Mouse (Mus musculus) myocyte (in vitro differentiated cells): Measurements from ENCODE around the gene Mcu.

ENCODE experiments used
- CEBPB ChIP-seq: IDR thresholded peaks from 2 replicates; pipeline ENCODE4 v1.6.1; 2011; ENCODE audit warnings: mild to moderate bottlenecking, moderate library complexity; ENCODE audit not compliant: poor library complexity, insufficient read depth, severe bottlenecking
- E2F4 ChIP-seq: IDR thresholded peaks from one replicate; pipeline ENCODE4 v1.6.1; 2011; ENCODE audit warnings: mild to moderate bottlenecking, control low read depth, moderate library complexity; ENCODE audit not compliant: insufficient read depth
- MYOD1 ChIP-seq, 3 experiments: IDR thresholded peaks; one replicate each; pipeline ENCODE4 v1.6.1; 2011; ENCODE audit warnings: control low read depth in 2 of 3, low read depth in 2 of 3, mild to moderate bottlenecking in 2 of 3, moderate library complexity in 1 of 3; ENCODE audit not compliant: insufficient read length in 2 of 3, control insufficient read depth in 1 of 3
- MYOG ChIP-seq, 3 experiments: IDR thresholded peaks; one replicate each; pipeline ENCODE4 v1.6.1; 2011; ENCODE audit warnings: control low read depth in 2 of 3, low read depth in 2 of 3, mild to moderate bottlenecking in 2 of 3; ENCODE audit not compliant: insufficient read length in 2 of 3, control insufficient read depth in 1 of 3, insufficient read depth in 1 of 3
- POLR2A ChIP-seq: IDR thresholded peaks from one replicate; pipeline ENCODE4 v1.6.1; 2011; ENCODE audit warnings: low read depth, mild to moderate bottlenecking, control low read depth, moderate library complexity; ENCODE audit not compliant: insufficient read length
- POLR2AphosphoS2 ChIP-seq: IDR thresholded peaks from one replicate; pipeline ENCODE4 v1.6.1; 2011; ENCODE audit warnings: low read depth, control low read depth; ENCODE audit not compliant: insufficient read length
- REST ChIP-seq: IDR thresholded peaks from one replicate; pipeline ENCODE4 v1.6.1; 2011; ENCODE audit warnings: mild to moderate bottlenecking, control low read depth, moderate library complexity; ENCODE audit not compliant: insufficient read depth, insufficient read length
- TCF12 ChIP-seq: IDR thresholded peaks from one replicate; pipeline ENCODE4 v1.6.1; 2011; ENCODE audit warnings: mild to moderate bottlenecking, control low read depth; ENCODE audit not compliant: poor library complexity, insufficient read depth, severe bottlenecking
- USF1 ChIP-seq: IDR thresholded peaks from one replicate; pipeline ENCODE4 v1.6.1; 2011; ENCODE audit warnings: low read depth, mild to moderate bottlenecking, control low read depth, moderate library complexity

DNA sequence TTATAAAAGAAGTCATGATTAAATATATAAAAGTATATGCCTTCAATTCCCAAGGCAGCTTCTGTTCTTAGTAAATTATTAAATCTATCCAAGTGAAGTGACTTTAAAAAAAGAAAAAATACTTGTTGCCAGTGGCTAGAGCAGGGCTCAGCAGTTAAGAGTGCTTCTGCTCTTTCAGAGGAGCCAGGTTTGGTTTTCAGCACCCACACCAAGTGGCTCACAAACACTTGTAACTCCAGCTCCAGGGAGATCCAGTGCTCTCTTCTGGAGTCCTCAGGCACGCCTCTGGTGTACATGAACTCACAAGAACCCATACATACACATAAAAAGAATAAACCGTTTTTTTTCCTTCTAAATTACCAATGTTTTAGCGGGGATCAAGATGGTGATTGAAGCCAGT is 116.3 kb downstream of the Mcu start:
- TF ChIP-seq POLR2A: no peak
- no peak for TF ChIP-seq TCF12
- TF ChIP-seq USF1: no peak
- TF ChIP-seq E2F4: no peak
- no peak for TF ChIP-seq POLR2AphosphoS2
- TF ChIP-seq MYOD1 (IDR thresholded peaks at IDR 0.05; ENCODE audit: control insufficient read depth in 1 of 3, insufficient read length in 2 of 3, low read depth in 2 of 3): no peak
- TF ChIP-seq REST: no peak
- no peak for TF ChIP-seq CEBPB
- no peak for TF ChIP-seq MYOG (IDR thresholded peaks at IDR 0.05; ENCODE audit: control insufficient read depth in 1 of 3, insufficient read depth in 1 of 3, insufficient read length in 2 of 3, low read depth in 2 of 3)
